Mouse (Mus musculus) MEL (cell line): ENCODE measurements around the gene Eloa. TPM values are rescaled to one million over a fixed set of nuclear protein-coding genes. Genes with fewer than 3 reads are reported as not detected.

Source experiments
- DNase-seq: peaks from one replicate; pipeline ENCODE4 v3.0.0; 2011; ENCODE audit warnings: low read depth, low spot score
- H3K27ac ChIP-seq: 2 replicates; pipeline ENCODE4 v1.5.1; 2012; ENCODE audit warnings: low read depth, mild to moderate bottlenecking, control low read depth, low read length, moderate library complexity; ENCODE audit not compliant: control insufficient read depth
- H3K27me3 ChIP-seq, 2 experiments: fragments of 150-350 bp in 1 of 2; sonication (generic) in 1 of 2; 2 replicates each; pipeline ENCODE4 v1.6.1; 2012; ENCODE audit warnings: low read length in 2 of 2, mild to moderate bottlenecking in 2 of 2, improper control_type of control experiment in 1 of 2, moderate library complexity in 1 of 2; ENCODE audit not compliant: insufficient read depth in 2 of 2, control insufficient read depth in 1 of 2
- H3K36me3 ChIP-seq, 2 experiments: 2 replicates each; pipeline ENCODE4 v1.6.1; 2012 to 2014; ENCODE audit warnings: low read length in 2 of 2, improper control_type of control experiment in 1 of 2, inconsistent platforms in 1 of 2, mild to moderate bottlenecking in 1 of 2; ENCODE audit not compliant: insufficient read depth in 2 of 2, control insufficient read depth in 1 of 2
- H3K4me1 ChIP-seq, 2 experiments: fragments of 150-350 bp in 1 of 2; sonication (generic) in 1 of 2; 2 replicates each; pipeline ENCODE4 v1.6.1; 2012; ENCODE audit warnings: low read length in 2 of 2, improper control_type of control experiment in 1 of 2, mild to moderate bottlenecking in 1 of 2; ENCODE audit not compliant: insufficient read depth in 2 of 2, control insufficient read depth in 1 of 2
- H3K4me3 ChIP-seq, 2 experiments: fragments of 150-350 bp in 1 of 2; sonication (generic) in 1 of 2; 2 replicates each; pipeline ENCODE4 v1.5.1; 2012; ENCODE audit warnings: low read depth in 2 of 2, low read length in 2 of 2, mild to moderate bottlenecking in 2 of 2, moderate library complexity in 2 of 2, control low read depth in 1 of 2, improper control_type of control experiment in 1 of 2; ENCODE audit not compliant: control insufficient read depth in 1 of 2, insufficient read depth in 1 of 2
- H3K79me2 ChIP-seq: 2 replicates; pipeline ENCODE4 v1.6.1; 2012; ENCODE audit warnings: mild to moderate bottlenecking, low read length, moderate library complexity; ENCODE audit not compliant: control insufficient read depth, poor library complexity, insufficient read depth
- H3K9ac ChIP-seq: 2 replicates; pipeline ENCODE4 v1.6.1; 2012; ENCODE audit warnings: low read depth, mild to moderate bottlenecking, control low read depth, low read length, moderate library complexity; ENCODE audit not compliant: control insufficient read depth, poor library complexity, severe bottlenecking
- H3K9me3 ChIP-seq: fragments of 150-350 bp; sonication (generic); replicated peaks from 2 replicates; pipeline ENCODE4 v1.6.1; 2012; ENCODE audit warnings: mild to moderate bottlenecking, low read length, improper control_type of control experiment, moderate library complexity; ENCODE audit not compliant: insufficient read depth
- CHD1 ChIP-seq: IDR thresholded peaks from 2 replicates; pipeline ENCODE4 v1.6.1; 2012; ENCODE audit warnings: low read depth, mild to moderate bottlenecking, inconsistent platforms, low read length, improper control_type of control experiment
- CTCF ChIP-seq, 3 experiments: IDR thresholded peaks in 2 of 3; conservative IDR thresholded peaks in 1 of 3; 2 replicates each; pipeline ENCODE4 v1.5.1; 2011 to 2012; ENCODE audit warnings: low read length in 3 of 3, low read depth in 2 of 3, mild to moderate bottlenecking in 2 of 3, improper control_type of control experiment in 1 of 3, inconsistent platforms in 1 of 3, mixed read lengths in 1 of 3, moderate library complexity in 1 of 3; ENCODE audit not compliant: control insufficient read depth in 1 of 3, insufficient read depth in 1 of 3, poor library complexity in 1 of 3, severe bottlenecking in 1 of 3
- E2F4 ChIP-seq: IDR thresholded peaks from 2 replicates; pipeline ENCODE4 v1.6.1; 2011; ENCODE audit warnings: low read depth, low read length, improper control_type of control experiment, borderline replicate concordance
- ELF1 ChIP-seq: IDR thresholded peaks from 2 replicates; pipeline ENCODE4 v1.6.1; 2014; ENCODE audit warnings: low read depth, mild to moderate bottlenecking, inconsistent platforms, low read length, improper control_type of control experiment, moderate library complexity
- EP300 ChIP-seq, 2 experiments: IDR thresholded peaks; 2 replicates each; pipeline ENCODE4 v1.6.1; 2011; ENCODE audit warnings: improper control_type of control experiment in 2 of 2, low read length in 2 of 2, low read depth in 1 of 2, mild to moderate bottlenecking in 1 of 2
- ETS1 ChIP-seq: IDR thresholded peaks from 2 replicates; pipeline ENCODE4 v1.6.1; 2012; ENCODE audit warnings: low read depth, mild to moderate bottlenecking, inconsistent platforms, low read length, improper control_type of control experiment, moderate library complexity
- GABPA ChIP-seq: IDR thresholded peaks from 2 replicates; pipeline ENCODE4 v1.6.1; 2012; ENCODE audit warnings: low read depth, mild to moderate bottlenecking, inconsistent platforms, low read length, improper control_type of control experiment, moderate library complexity
- HCFC1 ChIP-seq: IDR thresholded peaks from 2 replicates; pipeline ENCODE4 v1.6.1; 2012; ENCODE audit warnings: low read depth, mild to moderate bottlenecking, inconsistent platforms, low read length, improper control_type of control experiment, moderate library complexity
- KAT2A ChIP-seq: conservative IDR thresholded peaks from 2 replicates; pipeline ENCODE4 v1.6.1; 2012; ENCODE audit warnings: low read depth, low read length, improper control_type of control experiment, inconsistent platforms
- MAZ ChIP-seq: IDR thresholded peaks from 2 replicates; pipeline ENCODE4 v1.6.1; 2012; ENCODE audit warnings: low read depth, mild to moderate bottlenecking, inconsistent platforms, low read length, improper control_type of control experiment
- MEF2A ChIP-seq: IDR thresholded peaks from 2 replicates; pipeline ENCODE4 v1.6.1; 2014; ENCODE audit warnings: low read depth, mild to moderate bottlenecking, inconsistent platforms, low read length, improper control_type of control experiment; ENCODE audit not compliant: poor library complexity, insufficient replicate concordance, severe bottlenecking; ENCODE audit errors: extremely low read depth
- MXI1 ChIP-seq: IDR thresholded peaks from 2 replicates; pipeline ENCODE4 v1.6.1; 2011; ENCODE audit warnings: mild to moderate bottlenecking, low read depth, low read length, improper control_type of control experiment
- MYC ChIP-seq: IDR thresholded peaks from 2 replicates; pipeline ENCODE4 v1.6.1; 2011; ENCODE audit warnings: low read depth, mild to moderate bottlenecking, low read length, improper control_type of control experiment, moderate library complexity
- NELFE ChIP-seq: IDR thresholded peaks from 2 replicates; pipeline ENCODE4 v1.6.1; 2011; ENCODE audit warnings: low read depth, low read length, improper control_type of control experiment
- NRF1 ChIP-seq: IDR thresholded peaks from 2 replicates; pipeline ENCODE4 v1.6.1; 2014; ENCODE audit warnings: low read depth, mild to moderate bottlenecking, inconsistent platforms, low read length, improper control_type of control experiment, moderate library complexity; ENCODE audit not compliant: poor library complexity, insufficient read depth, severe bottlenecking
- POLR2A ChIP-seq, 2 experiments: IDR thresholded peaks; 2 replicates each; pipeline ENCODE4 v1.6.1; 2011 to 2012; ENCODE audit warnings: low read length in 2 of 2, mild to moderate bottlenecking in 2 of 2, control low read depth in 1 of 2, improper control_type of control experiment in 1 of 2, low read depth in 1 of 2, moderate library complexity in 1 of 2; ENCODE audit not compliant: control insufficient read depth in 1 of 2, insufficient read depth in 1 of 2, poor library complexity in 1 of 2
- POLR2AphosphoS2 ChIP-seq: IDR thresholded peaks from 2 replicates; pipeline ENCODE4 v1.6.1; 2011; ENCODE audit warnings: low read length, improper control_type of control experiment
- POLR2AphosphoS5 ChIP-seq: IDR thresholded peaks from 2 replicates; pipeline ENCODE4 v1.6.1; 2012; ENCODE audit warnings: low read depth, borderline replicate concordance, mild to moderate bottlenecking, inconsistent platforms, low read length, moderate library complexity, mixed read lengths
- RCOR1 ChIP-seq: IDR thresholded peaks from 2 replicates; pipeline ENCODE4 v1.6.1; 2012; ENCODE audit warnings: low read depth, mild to moderate bottlenecking, inconsistent platforms, low read length, improper control_type of control experiment
- SIN3A ChIP-seq: IDR thresholded peaks from 2 replicates; pipeline ENCODE4 v1.6.1; 2012; ENCODE audit warnings: low read length, improper control_type of control experiment, inconsistent platforms
- SMC3 ChIP-seq: IDR thresholded peaks from 2 replicates; pipeline ENCODE4 v1.6.1; 2011; ENCODE audit warnings: low read depth, low read length, improper control_type of control experiment
- TAL1 ChIP-seq: IDR thresholded peaks from 2 replicates; pipeline ENCODE4 v1.6.1; 2012; ENCODE audit warnings: mild to moderate bottlenecking, inconsistent platforms, low read length, moderate library complexity, mixed read lengths
- TCF12 ChIP-seq: IDR thresholded peaks from 2 replicates; pipeline ENCODE4 v1.6.1; 2014; ENCODE audit warnings: low read depth, mild to moderate bottlenecking, inconsistent platforms, low read length, improper control_type of control experiment, moderate library complexity
- USF1 ChIP-seq: IDR thresholded peaks from 2 replicates; pipeline ENCODE4 v1.6.1; 2014; ENCODE audit warnings: low read depth, mild to moderate bottlenecking, inconsistent platforms, low read length, improper control_type of control experiment, moderate library complexity
- ZKSCAN1 ChIP-seq: IDR thresholded peaks from 2 replicates; pipeline ENCODE4 v1.6.1; 2012; ENCODE audit warnings: low read depth, mild to moderate bottlenecking, inconsistent platforms, low read length, improper control_type of control experiment, moderate library complexity
- ZMIZ1 ChIP-seq: IDR thresholded peaks from 2 replicates; pipeline ENCODE4 v1.6.1; 2012; ENCODE audit warnings: low read depth, mild to moderate bottlenecking, inconsistent platforms, low read length, improper control_type of control experiment, moderate library complexity
- polyA plus RNA-seq, 2 experiments: library from polyadenylated mRNA; stranded (reverse) in 1 of 2; unstranded in 1 of 2; fragments of >175 nt in 1 of 2; fragments of >200 nt in 1 of 2; gene quantifications; 2 replicates each; pipeline versions ENCODE4 v1.2.1 to v1.2.4; 2012; ENCODE audit warnings: low replicate concordance in 2 of 2, low read depth in 1 of 2; ENCODE audit not compliant: insufficient read length in 2 of 2, insufficient read depth in 1 of 2, missing spikeins in 1 of 2
- total RNA-seq: library from RNA; depleted of rRNA; stranded (reverse); fragments of 300-350 nt; gene quantifications from 2 replicates; pipeline ENCODE4 v1.2.3, GENCODE M21; 2012

The Eloa gene
- total and polyA plus RNA-seq, 3 experiments = 30.8 to 41.4 (median 34.1) TPM

DNA sequence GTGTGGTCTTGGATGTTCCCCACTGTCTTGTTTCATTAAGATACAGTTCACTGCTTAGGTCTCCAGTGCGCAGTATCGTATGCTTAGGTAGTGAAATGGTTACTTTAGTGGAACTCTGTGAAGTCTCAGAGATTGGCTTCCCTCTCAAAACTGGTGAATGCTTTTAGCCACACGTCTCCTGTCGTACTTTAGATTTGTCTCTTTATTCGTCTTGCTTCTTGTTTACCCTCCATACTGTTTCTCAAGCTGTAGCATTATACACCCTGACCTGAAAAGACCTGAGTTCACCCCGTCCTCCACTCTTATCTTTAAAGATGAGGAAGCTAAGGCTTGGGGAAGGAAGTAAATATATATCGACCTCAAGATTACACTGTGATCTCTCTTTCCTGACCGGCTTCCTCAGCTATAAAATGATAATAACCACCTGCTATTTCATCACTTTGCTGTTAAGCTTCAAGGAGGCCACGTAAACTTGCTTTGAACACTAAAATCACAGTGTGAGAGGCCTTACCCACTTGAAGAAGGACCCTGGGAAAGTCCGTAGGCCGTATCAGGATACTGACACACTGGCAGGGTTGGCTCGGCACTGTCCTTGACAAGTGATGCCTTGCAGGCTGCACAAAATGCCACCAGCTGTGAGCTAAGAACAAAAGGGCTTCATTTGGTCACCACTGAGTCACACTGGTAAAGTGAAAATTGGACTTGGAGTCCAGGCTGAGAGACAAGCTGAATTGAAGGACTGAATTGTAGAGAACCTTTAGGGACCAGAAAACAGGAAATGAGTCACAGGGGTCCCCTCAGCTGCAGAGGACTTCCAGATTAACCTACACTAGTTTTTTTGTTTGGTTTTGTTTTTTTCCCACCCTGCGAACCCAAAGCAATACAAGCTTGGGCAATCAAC, 48.4 kb downstream of the Eloa start (continued):
- TF ChIP-seq MEF2A (no peak), SMC3 (no peak), USF1 (no peak), E2F4 (no peak)

DNA sequence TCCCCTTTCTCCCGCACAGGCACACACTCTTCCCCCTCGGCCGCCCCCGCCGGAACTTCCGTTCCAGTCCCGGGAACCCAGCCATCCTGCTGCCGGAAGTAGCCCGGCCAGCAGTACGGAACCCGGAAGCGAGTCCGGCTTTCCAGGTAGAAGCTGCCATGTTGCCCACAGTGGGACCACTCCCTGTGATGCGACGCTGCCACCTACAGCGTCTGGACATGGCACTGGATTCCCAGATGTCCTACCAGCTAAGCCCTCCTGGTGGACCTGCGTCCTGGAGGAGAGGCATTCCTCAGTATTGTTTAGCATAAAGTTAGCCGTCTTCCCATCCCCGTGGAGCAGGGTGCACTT, 49.0 kb downstream of the Eloa start, which contains the start of gene Lypla2:
Gene Lypla2 (minus strand): TSS at position 71 of the 351 bp plus-strand sequence.
- peak; percentile 87 for DNase-seq
- Histone ChIP-seq H3K79me2 (peaks cover 16% of the 10 kb centered on the region), H3K9me3 (no peaks in the 10 kb centered on the region), H3K4me1 (peaks cover 0 to 22% of the 10 kb centered on the region in 2 experiments; a peak in 3 of 4 replicates), H3K4me3 (peak within 1 kb of the TSS; percentile 68 to 90), H3K27ac (peak within 1 kb of the TSS; percentile 95), H3K36me3 (peaks cover 11% of the 10 kb centered on the region in 2 experiments; a peak in 3 of 4 replicates), H3K27me3 (no peaks in the 10 kb centered on the region), H3K9ac (peak within 1 kb of the TSS; percentile 83)
- TF ChIP-seq POLR2A (IDR thresholded peaks at IDR 0.05; ENCODE audit: control insufficient read depth in 1 of 2, insufficient read depth in 1 of 2, low read depth in 1 of 2, low read length in 2 of 2, poor library complexity in 1 of 2) (peak; percentile 5 to 81), CHD1 (no peak; the same call in 1 of the 2 replicates), GABPA (no peak), RCOR1 (peak; percentile 27; the same call in 1 of the 2 replicates), E2F4 (no peak), SIN3A (peak; percentile 71), NELFE (peak; percentile 80), NRF1 (peak; percentile 42; the same call in 1 of the 2 replicates), TCF12 (peak; percentile 28; the same call in 1 of the 2 replicates), HCFC1 (peak; percentile 92), ZKSCAN1 (peak; percentile 91), POLR2AphosphoS2 (peak; percentile 51; the same call in 1 of the 2 replicates), TAL1 (no peak), CTCF (IDR thresholded peaks at IDR 0.05 in 2 of 3, conservative IDR thresholded peaks at IDR 0.05 in 1 of 3; ENCODE audit: control insufficient read depth in 1 of 3, insufficient read depth in 1 of 3, low read depth in 2 of 3, low read length in 3 of 3, poor library complexity in 1 of 3, severe bottlenecking in 1 of 3) (no peak), EP300 (IDR thresholded peaks at IDR 0.05; ENCODE audit: low read depth in 1 of 2, low read length in 2 of 2) (peak in 1 of 2 experiments; percentile 43; a peak in 2 of 4 replicates), MAZ (peak; percentile 72; the same call in 1 of the 2 replicates), MXI1 (peak; percentile 72; the same call in 1 of the 2 replicates), ETS1 (peak; percentile 50; the same call in 1 of the 2 replicates), KAT2A (peak; percentile 66; the same call in 1 of the 2 replicates), MYC (0 out of 2 replicates have a peak, but pooled peaks have one; percentile 48), ZMIZ1 (peak; percentile 86), POLR2AphosphoS5 (no peak; the same call in 1 of the 2 replicates), ELF1 (peak; percentile 99)
